Mouse (Mus musculus): ENCODE data around the gene Smarcc2. TPM values are rescaled to one million over a fixed set of nuclear protein-coding genes. Genes with fewer than 3 reads are reported as not detected.

Smarcc2 gene
- total and polyA plus RNA-seq, 2 experiments from 2014 or later = 134 to 223 TPM

- Histone ChIP-seq H3K4me1 (ENCODE audit: insufficient read depth) (no peaks in the 10 kb centered on the region), H3K27ac (ENCODE audit: low read depth, low read length) (no peak overlapping the region), H3K27me3 (ENCODE audit: insufficient read depth, low read length) (no peaks in the 10 kb centered on the region), H3K4me3 (ENCODE audit: low read depth, low read length) (no peak overlapping the region), H3K9me3 (ENCODE audit: low read length) (no peaks in the 10 kb centered on the region), H3K36me3 (ENCODE audit: insufficient read depth) (peaks cover 40% of the 10 kb centered on the region), H3K4me2 (ENCODE audit: low read depth) (no peak overlapping the region), H3K9ac (no peak overlapping the region)
- no peak for TF ChIP-seq CTCF (IDR thresholded peaks at IDR 0.05; ENCODE audit: low read depth)
- no peak for ATAC-seq
- WGBS = 96% methylated on average over 1 of the region's 1 CpGs
- DNase-seq = no peak
Observed at GRCm38 (mm10) chr10:128442718-128443117, 16.3 kb upstream of the Smarcc2 start.

DNA sequence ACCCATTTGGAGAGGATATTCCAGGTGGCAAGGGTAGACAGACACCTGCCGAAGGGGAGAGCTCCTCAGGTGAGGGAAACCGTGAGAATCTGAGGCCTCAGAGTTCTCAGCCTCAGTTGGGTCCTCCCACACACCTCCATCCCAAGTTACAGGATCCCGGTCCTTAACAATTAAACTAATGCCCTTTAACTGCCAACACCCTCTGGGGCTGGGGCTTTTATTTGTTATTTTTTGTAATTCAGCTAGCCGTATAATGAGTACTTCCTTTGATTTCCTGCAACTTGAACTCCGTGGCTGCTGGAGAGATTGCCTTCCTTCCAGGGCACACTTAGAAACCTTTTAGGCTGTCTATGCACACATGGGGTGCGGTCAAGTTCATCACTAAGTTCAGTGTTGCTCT lies 14.7 kb upstream of the Smarcc2 start:
- Histone ChIP-seq H3K36me3 (ENCODE audit: insufficient read depth) (peaks cover 24% of the 10 kb centered on the region), H3K4me3 (ENCODE audit: low read depth, low read length) (no peak overlapping the region), H3K4me1 (ENCODE audit: insufficient read depth) (no peaks in the 10 kb centered on the region), H3K9me3 (ENCODE audit: low read length) (no peaks in the 10 kb centered on the region), H3K27ac (ENCODE audit: low read depth, low read length) (no peak overlapping the region), H3K27me3 (ENCODE audit: insufficient read depth, low read length) (no peaks in the 10 kb centered on the region), H3K9ac (no peak overlapping the region), H3K4me2 (ENCODE audit: low read depth) (no peak overlapping the region)
- WGBS = 71% methylated on average over 6 of the region's 6 CpGs
- TF ChIP-seq CTCF (IDR thresholded peaks at IDR 0.05; ENCODE audit: low read depth) = no peak
- DNase-seq (no peak), ATAC-seq (no peak)

DNA sequence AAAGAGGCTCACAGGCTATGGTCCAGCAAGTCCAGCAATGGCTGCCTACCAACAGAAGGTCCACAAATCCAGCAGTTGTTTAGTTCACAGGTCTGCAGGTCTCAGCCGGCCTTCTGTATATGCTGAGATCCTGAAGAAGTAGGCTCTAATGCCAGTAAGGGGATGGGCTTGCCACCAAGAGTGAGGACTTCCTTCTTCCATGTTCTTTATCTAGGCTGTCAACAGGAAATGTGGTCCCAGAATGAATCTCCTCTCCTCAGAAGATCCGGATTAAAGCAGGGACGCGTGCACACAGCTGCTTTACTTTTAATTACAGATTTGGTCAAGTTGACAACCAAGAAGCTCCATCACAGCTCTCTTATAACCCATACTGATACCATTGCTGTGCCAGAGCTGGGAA lies 13.6 kb upstream of the Smarcc2 start:
- DNase-seq (no peak), ATAC-seq (no peak)
- Histone ChIP-seq H3K4me2 (ENCODE audit: low read depth) (no peak overlapping the region), H3K4me1 (ENCODE audit: insufficient read depth) (no peaks in the 10 kb centered on the region), H3K27ac (ENCODE audit: low read depth, low read length) (no peak overlapping the region), H3K36me3 (ENCODE audit: insufficient read depth) (peaks cover 13% of the 10 kb centered on the region; the same call in 1 of the 2 replicates), H3K9me3 (ENCODE audit: low read length) (no peaks in the 10 kb centered on the region), H3K9ac (no peak overlapping the region), H3K27me3 (ENCODE audit: insufficient read depth, low read length) (no peaks in the 10 kb centered on the region), H3K4me3 (ENCODE audit: low read depth, low read length) (no peak overlapping the region)
- TF ChIP-seq CTCF (IDR thresholded peaks at IDR 0.05; ENCODE audit: low read depth) = no peak
- WGBS = 84% methylated on average over 4 of the region's 4 CpGs

GRCm38 (mm10) chr10:128451014-128451413 lies 8.0 kb upstream of the Smarcc2 start:
- H3K9ac ChIP-seq = no peak overlapping the region
- H3K4me1 ChIP-seq (ENCODE audit: insufficient read depth) = no peaks in the 10 kb centered on the region
- DNase-seq = no peak
- no peak overlapping the region for H3K4me3 ChIP-seq (ENCODE audit: low read depth, low read length)
- ATAC-seq = no peak
- WGBS = 76% methylated on average over 6 of the region's 6 CpGs
- TF ChIP-seq CTCF (IDR thresholded peaks at IDR 0.05; ENCODE audit: low read depth) = no peak
- no peaks in the 10 kb centered on the region for H3K27me3 ChIP-seq (ENCODE audit: insufficient read depth, low read length)
- H3K4me2 ChIP-seq (ENCODE audit: low read depth) = no peak overlapping the region
- H3K36me3 ChIP-seq (ENCODE audit: insufficient read depth) = no peaks in the 10 kb centered on the region
- H3K9me3 ChIP-seq (ENCODE audit: low read length) = no peaks in the 10 kb centered on the region
- H3K27ac ChIP-seq (ENCODE audit: low read depth, low read length) = no peak overlapping the region

GRCm38 (mm10) chr10:128454471-128454870 lies 4.6 kb upstream of the Smarcc2 start:
- no peaks in the 10 kb centered on the region for H3K9me3 ChIP-seq (ENCODE audit: low read length)
- 89% methylated on average over 3 of the region's 3 CpGs for WGBS
- no peak for TF ChIP-seq CTCF (IDR thresholded peaks at IDR 0.05; ENCODE audit: low read depth)
- H3K9ac ChIP-seq = no peak overlapping the region
- H3K27me3 ChIP-seq (ENCODE audit: insufficient read depth, low read length) = no peaks in the 10 kb centered on the region
- no peaks in the 10 kb centered on the region for H3K36me3 ChIP-seq (ENCODE audit: insufficient read depth)
- no peak for ATAC-seq
- H3K27ac ChIP-seq (ENCODE audit: low read depth, low read length) = no peak overlapping the region
- no peak overlapping the region for H3K4me3 ChIP-seq (ENCODE audit: low read depth, low read length)
- no peak overlapping the region for H3K4me2 ChIP-seq (ENCODE audit: low read depth)
- no peak for DNase-seq
- H3K4me1 ChIP-seq (ENCODE audit: insufficient read depth) = no peaks in the 10 kb centered on the region

DNA sequence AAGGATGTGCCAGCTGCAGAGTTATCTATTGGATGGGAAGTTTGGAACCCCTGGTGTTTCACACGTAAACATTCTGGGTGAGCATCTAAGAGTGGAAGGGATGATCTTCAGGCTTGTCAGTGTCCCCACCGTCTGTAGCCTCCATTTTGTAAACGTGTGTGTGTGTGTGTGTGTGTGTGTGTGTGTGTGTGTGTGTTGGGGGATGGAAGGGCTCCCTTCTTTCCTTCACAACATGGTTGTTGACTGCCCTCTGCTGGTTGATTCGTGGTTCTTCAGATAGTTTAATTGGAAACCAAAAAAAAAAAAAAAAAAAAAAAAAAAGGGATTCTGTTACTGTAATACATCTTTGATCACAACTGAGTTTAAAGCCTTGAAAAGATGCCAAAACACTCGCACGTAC lies 3.8 kb upstream of the Smarcc2 start:
- Histone ChIP-seq H3K27me3 (ENCODE audit: insufficient read depth, low read length) (no peaks in the 10 kb centered on the region), H3K9me3 (ENCODE audit: low read length) (no peaks in the 10 kb centered on the region), H3K4me2 (ENCODE audit: low read depth) (peak overlapping the region; percentile 34; the same call in 1 of the 2 replicates), H3K9ac (0 out of 2 replicates have a peak overlapping the region, but pooled peaks have one; percentile 31), H3K27ac (ENCODE audit: low read depth, low read length) (no peak overlapping the region), H3K36me3 (ENCODE audit: insufficient read depth) (no peaks in the 10 kb centered on the region), H3K4me1 (ENCODE audit: insufficient read depth) (no peaks in the 10 kb centered on the region), H3K4me3 (ENCODE audit: low read depth, low read length) (no peak overlapping the region)
- DNase-seq = peak; percentile 91
- whole genome bisulfite sequencing = 3% methylated on average over 6 of the region's 6 CpGs
- peak; percentile 77 for TF ChIP-seq CTCF (IDR thresholded peaks at IDR 0.05; ENCODE audit: low read depth)
- ATAC-seq = peak; percentile 32; the same call in 1 of the 2 replicates

DNA sequence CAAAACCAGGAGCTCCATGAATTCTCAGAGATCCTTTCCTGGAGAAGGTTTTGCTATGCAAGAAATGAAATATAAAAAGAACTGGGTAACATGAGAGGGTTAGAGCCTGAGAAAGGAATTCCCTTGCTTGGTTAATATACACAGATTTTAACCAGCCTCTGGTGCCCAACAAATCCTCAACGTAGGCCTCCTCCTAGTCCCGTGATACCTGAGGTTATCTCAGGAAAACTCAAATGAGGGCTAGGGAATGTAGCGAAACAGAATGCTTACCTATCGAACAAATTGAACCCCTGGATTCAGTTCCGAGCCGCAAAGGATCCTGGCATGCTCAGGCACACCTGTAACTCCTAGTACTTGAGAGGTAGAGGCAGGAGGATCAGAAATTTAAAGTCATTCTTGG lies 1.4 kb upstream of the Smarcc2 start:
- WGBS = 82% methylated on average over 6 of the region's 6 CpGs

More for the DNA sequence above, 1.4 kb upstream of the Smarcc2 start:
- Histone ChIP-seq H3K4me3 (ENCODE audit: low read depth, low read length) (no peak overlapping the region), H3K27me3 (ENCODE audit: insufficient read depth, low read length) (no peaks in the 10 kb centered on the region), H3K27ac (ENCODE audit: low read depth, low read length) (no peak overlapping the region), H3K9me3 (ENCODE audit: low read length) (no peaks in the 10 kb centered on the region), H3K4me2 (ENCODE audit: low read depth) (peak overlapping the region; percentile 57; the same call in 1 of the 2 replicates), H3K9ac (no peak overlapping the region), H3K36me3 (ENCODE audit: insufficient read depth) (0 out of 2 replicates have a peak, but pooled peaks cover 4% of the 10 kb centered on the region), H3K4me1 (ENCODE audit: insufficient read depth) (peaks cover 10% of the 10 kb centered on the region; the same call in 1 of the 2 replicates)
- DNase-seq (no peak), ATAC-seq (no peak)
- TF ChIP-seq CTCF (IDR thresholded peaks at IDR 0.05; ENCODE audit: low read depth) = no peak

Data from forebrain, postnatal 0 days (tissue).